Mouse (Mus musculus): ENCODE measurements at regions not wholly inside any gene's neighbourhood (a gene's known extent, or its start where the extent isn't known, plus 50 kb on each side); places are given as distances from the start of the nearest gene placed in this dataset.
A peak's percentile ranks its signal among the peaks of the same experiment; 100 is the strongest.

- H3K4me3 ChIP-seq (replicated peaks): no peak overlapping the region
- no peaks in the 10 kb centered on the region for H3K36me3 ChIP-seq (replicated peaks)
- H3K9me3 ChIP-seq (replicated peaks): no peaks in the 10 kb centered on the region
- H3K4me2 ChIP-seq: no peak overlapping the region
- no peaks in the 10 kb centered on the region for H3K4me1 ChIP-seq (replicated peaks)
- 71% methylated on average over 7 of the region's 7 CpGs for WGBS (ENCODE audit: insufficient replicate concordance)
- no peaks in the 10 kb centered on the region for H3K27me3 ChIP-seq
- H3K9ac ChIP-seq: no peak overlapping the region
- no peak for ATAC-seq (ENCODE audit: insufficient read depth)
- no peak overlapping the region for H3K27ac ChIP-seq (replicated peaks)
Observed at GRCm38 (mm10) chr7:71488016-71488650, 136.8 kb upstream of the Gm10295 start.

DNA sequence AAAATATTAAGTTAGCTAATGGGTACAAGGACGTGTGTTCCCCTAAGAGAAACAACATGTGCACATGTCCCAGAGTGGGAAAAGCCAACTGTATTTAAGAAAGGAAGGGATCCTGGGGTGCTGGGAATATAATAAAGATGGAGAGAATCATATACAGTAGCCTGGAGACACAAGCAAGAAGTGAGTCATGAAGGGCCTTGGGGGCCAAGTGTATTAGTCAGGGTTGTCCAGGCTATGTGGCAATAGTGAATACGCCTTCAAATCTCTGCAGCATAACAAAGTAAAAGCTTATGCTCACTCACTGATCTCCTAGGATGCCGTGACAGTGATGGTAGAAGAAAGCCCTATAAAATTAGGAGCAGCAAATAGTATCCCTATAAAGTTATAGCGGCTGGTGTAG lies 124.1 kb upstream of the Gm10295 start:
- Histone ChIP-seq H3K9me3 (replicated peaks) (no peaks in the 10 kb centered on the region), H3K4me2 (no peak overlapping the region), H3K27me3 (no peaks in the 10 kb centered on the region), H3K9ac (no peak overlapping the region), H3K4me3 (replicated peaks) (no peak overlapping the region), H3K27ac (replicated peaks) (no peak overlapping the region), H3K4me1 (replicated peaks) (peaks cover 6% of the 10 kb centered on the region; the same call in 1 of the 2 replicates), H3K36me3 (replicated peaks) (no peaks in the 10 kb centered on the region)
- WGBS (ENCODE audit: insufficient replicate concordance): 59% methylated on average over 4 of the region's 4 CpGs
- ATAC-seq (ENCODE audit: insufficient read depth): no peak

DNA sequence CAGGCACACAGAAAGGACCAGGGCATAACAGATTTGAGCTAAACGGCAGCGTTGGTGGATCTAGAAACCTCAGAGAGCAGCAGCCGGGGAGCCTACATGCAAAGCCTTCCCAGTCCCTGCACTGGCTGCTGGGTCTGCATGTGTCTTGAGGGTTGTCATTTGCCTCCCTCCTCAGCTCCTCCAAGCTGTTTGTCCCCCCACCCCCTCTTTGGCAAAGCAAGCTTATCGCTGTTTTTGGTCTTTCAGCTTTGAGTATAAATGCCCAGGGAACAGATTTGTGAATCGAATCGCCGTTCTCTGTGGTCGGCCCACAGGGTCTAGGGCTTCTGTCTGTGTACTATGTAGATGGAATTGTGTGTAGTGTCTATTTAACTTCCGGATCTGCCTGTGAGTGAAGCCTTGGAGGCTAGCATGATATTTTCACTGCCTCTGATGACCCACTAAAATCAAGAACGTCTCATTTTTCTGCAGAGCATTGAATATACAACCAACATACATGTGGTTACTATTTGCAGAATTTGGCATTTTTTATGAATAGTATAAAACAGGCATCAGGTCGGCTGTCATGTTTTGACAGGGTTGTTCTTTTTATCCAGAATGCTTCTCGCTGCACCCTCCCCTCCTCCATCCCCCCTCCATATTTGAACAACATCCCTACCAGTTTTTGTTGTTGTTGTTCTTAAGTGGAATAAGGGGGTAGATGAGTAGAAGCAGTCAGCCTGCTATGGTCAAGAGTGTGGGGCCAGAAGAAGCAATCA lies 121.3 kb upstream of the Gm10295 start:
- H3K27ac ChIP-seq (replicated peaks): no peak overlapping the region
- H3K9ac ChIP-seq: no peak overlapping the region
- H3K4me1 ChIP-seq (replicated peaks): peaks cover 6% of the 10 kb centered on the region; the same call in 1 of the 2 replicates
- H3K36me3 ChIP-seq (replicated peaks): no peaks in the 10 kb centered on the region
- H3K4me2 ChIP-seq: no peak overlapping the region
- ATAC-seq (ENCODE audit: insufficient read depth): no peak
- H3K4me3 ChIP-seq (replicated peaks): no peak overlapping the region
- WGBS (ENCODE audit: insufficient replicate concordance): 54% methylated on average over 12 of the region's 12 CpGs
- no peaks in the 10 kb centered on the region for H3K9me3 ChIP-seq (replicated peaks)
- H3K27me3 ChIP-seq: no peaks in the 10 kb centered on the region

DNA sequence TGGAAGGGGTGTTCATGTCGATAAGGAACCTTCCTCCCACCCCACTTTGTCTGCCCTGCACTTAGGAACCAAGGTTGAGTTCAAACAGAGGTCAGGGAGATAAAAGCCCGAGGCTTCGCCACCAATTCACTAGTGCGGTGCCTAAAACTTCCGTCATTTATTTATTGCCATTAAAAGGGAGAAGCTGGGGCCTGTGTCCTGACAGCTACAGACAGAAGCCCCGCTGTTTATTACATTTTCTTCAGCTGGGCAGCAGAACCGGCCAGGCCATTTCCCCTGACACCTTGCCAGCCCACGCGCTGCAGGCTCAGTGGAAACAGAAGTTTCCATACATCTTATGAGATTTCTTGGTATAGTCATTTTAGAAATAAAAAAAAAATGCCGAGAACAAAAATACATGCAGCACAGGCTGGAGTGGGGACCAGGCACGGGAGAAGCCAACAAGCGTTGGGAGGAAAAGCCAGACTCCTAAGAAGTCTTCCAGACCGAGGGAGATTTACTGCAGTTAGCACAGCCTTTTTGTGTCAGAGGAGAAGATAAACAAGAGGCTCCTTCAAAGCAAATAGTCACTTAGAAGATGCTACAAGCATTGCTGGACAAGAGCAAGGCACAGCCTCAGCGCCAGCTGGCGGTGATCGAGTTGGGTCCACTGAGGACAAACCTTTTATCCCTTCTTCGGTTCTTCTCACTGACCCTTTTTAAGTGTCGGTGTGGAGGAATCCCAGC lies 120.5 kb upstream of the Gm10295 start:
- 18% methylated on average over 18 of the region's 18 CpGs for WGBS (ENCODE audit: insufficient replicate concordance)
- no peak overlapping the region for H3K4me3 ChIP-seq (replicated peaks)
- no peak for ATAC-seq (ENCODE audit: insufficient read depth)
- H3K9me3 ChIP-seq (replicated peaks): no peaks in the 10 kb centered on the region
- H3K27me3 ChIP-seq: no peaks in the 10 kb centered on the region
- no peak overlapping the region for H3K27ac ChIP-seq (replicated peaks)
- H3K4me2 ChIP-seq: no peak overlapping the region
- H3K4me1 ChIP-seq (replicated peaks): peaks cover 6% of the 10 kb centered on the region; the same call in 1 of the 2 replicates
- no peaks in the 10 kb centered on the region for H3K36me3 ChIP-seq (replicated peaks)
- no peak overlapping the region for H3K9ac ChIP-seq

- Histone ChIP-seq H3K9me3 (replicated peaks) (no peaks in the 10 kb centered on the region), H3K9ac (no peak overlapping the region), H3K27ac (replicated peaks) (no peak overlapping the region), H3K4me1 (replicated peaks) (peaks cover 6% of the 10 kb centered on the region; the same call in 1 of the 2 replicates), H3K4me2 (no peak overlapping the region), H3K27me3 (no peaks in the 10 kb centered on the region), H3K4me3 (replicated peaks) (no peak overlapping the region), H3K36me3 (replicated peaks) (no peaks in the 10 kb centered on the region)
- no peak for ATAC-seq (ENCODE audit: insufficient read depth)
- 22% methylated on average over 3 of the region's 3 CpGs for WGBS (ENCODE audit: insufficient replicate concordance)
Observed at GRCm38 (mm10) chr7:71471319-71471657, 120.0 kb upstream of the Gm10295 start.

- Histone ChIP-seq H3K9ac (no peak overlapping the region), H3K36me3 (replicated peaks) (no peaks in the 10 kb centered on the region), H3K9me3 (replicated peaks) (no peaks in the 10 kb centered on the region), H3K4me2 (no peak overlapping the region), H3K27ac (replicated peaks) (no peak overlapping the region), H3K27me3 (no peaks in the 10 kb centered on the region), H3K4me3 (replicated peaks) (no peak overlapping the region), H3K4me1 (replicated peaks) (peaks cover 6% of the 10 kb centered on the region; the same call in 1 of the 2 replicates)
- ATAC-seq (ENCODE audit: insufficient read depth): no peak
- WGBS (ENCODE audit: insufficient replicate concordance): 57% methylated on average over 2 of the region's 2 CpGs
Observed at GRCm38 (mm10) chr7:71470418-71470817, 119.1 kb upstream of the Gm10295 start.

DNA sequence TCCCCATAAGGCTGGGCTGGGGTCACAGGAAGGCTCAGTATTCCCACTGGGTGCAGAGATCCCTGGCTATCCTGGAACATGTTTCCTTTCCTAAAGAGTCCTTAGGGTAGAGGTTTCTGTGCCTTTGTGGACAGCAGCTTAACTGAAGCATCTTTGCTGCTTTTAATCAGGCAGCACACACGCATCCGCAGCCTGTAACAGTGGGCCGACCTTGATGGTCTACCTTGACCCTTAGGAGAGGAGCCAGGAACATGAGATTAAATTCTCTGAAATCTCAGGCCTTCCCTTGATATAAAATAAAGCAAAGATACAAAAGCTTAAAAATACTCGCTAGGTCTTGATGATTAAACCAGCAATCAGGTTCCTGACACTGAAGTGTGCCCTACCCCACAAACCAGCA lies 118.7 kb upstream of the Gm10295 start:
- H3K27ac ChIP-seq (replicated peaks): no peak overlapping the region
- ATAC-seq (ENCODE audit: insufficient read depth): no peak
- H3K9me3 ChIP-seq (replicated peaks): no peaks in the 10 kb centered on the region
- no peak overlapping the region for H3K9ac ChIP-seq
- H3K4me3 ChIP-seq (replicated peaks): no peak overlapping the region
- no peaks in the 10 kb centered on the region for H3K27me3 ChIP-seq
- WGBS (ENCODE audit: insufficient replicate concordance): 75% methylated on average over 4 of the region's 4 CpGs
- no peaks in the 10 kb centered on the region for H3K36me3 ChIP-seq (replicated peaks)
- H3K4me2 ChIP-seq: no peak overlapping the region
- peaks cover 6% of the 10 kb centered on the region; the same call in 1 of the 2 replicates for H3K4me1 ChIP-seq (replicated peaks)

DNA sequence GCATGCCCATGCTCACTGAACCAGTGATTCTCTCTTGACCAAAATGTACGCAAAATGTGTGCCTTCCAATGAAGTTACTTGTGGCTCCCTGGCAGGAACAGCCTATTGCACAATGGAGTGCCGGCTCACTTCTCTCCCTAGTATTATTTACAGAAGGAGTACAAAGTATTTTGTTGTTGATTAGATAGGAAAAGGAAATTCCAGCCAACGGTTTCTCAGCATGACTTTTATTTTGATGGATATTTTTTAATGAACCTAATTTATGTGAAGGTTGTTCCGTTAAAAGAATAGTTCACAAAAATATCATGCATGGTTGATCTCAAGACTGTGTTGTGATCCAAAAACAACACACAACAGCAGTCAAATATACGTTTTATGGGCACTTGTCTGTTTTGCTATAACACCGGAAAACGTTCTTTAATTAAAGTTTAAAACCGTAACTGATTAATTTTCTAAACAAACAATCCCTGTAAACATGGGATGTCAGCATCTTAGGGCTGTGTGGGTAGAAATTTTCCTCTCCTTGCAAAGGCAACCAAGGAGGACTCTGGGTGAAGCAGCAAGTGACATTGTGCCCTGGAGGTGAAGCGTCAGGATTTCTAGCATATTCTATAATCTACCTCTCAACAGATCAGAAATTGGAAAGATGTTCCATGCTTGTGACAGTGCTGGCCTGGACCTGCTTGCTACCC lies 116.3 kb upstream of the Gm10295 start:
- Histone ChIP-seq H3K4me3 (replicated peaks) (no peak overlapping the region), H3K4me1 (replicated peaks) (peaks cover 6% of the 10 kb centered on the region; the same call in 1 of the 2 replicates), H3K36me3 (replicated peaks) (no peaks in the 10 kb centered on the region), H3K9me3 (replicated peaks) (no peaks in the 10 kb centered on the region), H3K9ac (no peak overlapping the region), H3K27me3 (no peaks in the 10 kb centered on the region), H3K4me2 (no peak overlapping the region), H3K27ac (replicated peaks) (no peak overlapping the region)
- WGBS (ENCODE audit: insufficient replicate concordance): 49% methylated on average over 9 of the region's 9 CpGs
- ATAC-seq (ENCODE audit: insufficient read depth): no peak

- no peak overlapping the region for H3K9ac ChIP-seq
- no peaks in the 10 kb centered on the region for H3K9me3 ChIP-seq (replicated peaks)
- no peaks in the 10 kb centered on the region for H3K27me3 ChIP-seq
- no peaks in the 10 kb centered on the region for H3K36me3 ChIP-seq (replicated peaks)
- no peaks in the 10 kb centered on the region for H3K4me1 ChIP-seq (replicated peaks)
- H3K4me3 ChIP-seq (replicated peaks): no peak overlapping the region
- H3K4me2 ChIP-seq: no peak overlapping the region
- ATAC-seq (ENCODE audit: insufficient read depth): no peak
- no peak overlapping the region for H3K27ac ChIP-seq (replicated peaks)
Observed at GRCm38 (mm10) chr7:71464127-71464526, 112.8 kb upstream of the Gm10295 start.

DNA sequence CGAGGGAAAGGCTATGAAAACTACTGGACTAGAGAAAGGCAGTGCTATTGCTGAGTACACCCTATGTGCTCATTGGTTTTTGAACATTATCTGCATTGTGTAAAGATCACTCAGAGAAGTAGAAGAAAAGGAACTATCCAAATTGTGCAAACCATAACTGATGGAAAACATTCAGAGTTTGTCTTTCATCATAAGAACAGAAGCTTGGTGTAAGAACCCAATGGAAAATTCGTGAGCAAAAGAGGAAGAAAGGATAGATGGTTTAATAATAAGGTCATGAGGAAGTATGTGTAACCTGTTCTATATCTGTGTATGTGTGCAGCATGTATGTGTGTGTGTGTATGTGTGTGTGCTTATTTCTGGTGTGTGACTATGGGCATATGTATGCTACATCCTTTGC lies 112.3 kb upstream of the Gm10295 start:
- Histone ChIP-seq H3K4me3 (replicated peaks) (no peak overlapping the region), H3K9ac (no peak overlapping the region), H3K36me3 (replicated peaks) (no peaks in the 10 kb centered on the region), H3K4me1 (replicated peaks) (no peaks in the 10 kb centered on the region), H3K9me3 (replicated peaks) (no peaks in the 10 kb centered on the region), H3K27me3 (no peaks in the 10 kb centered on the region), H3K27ac (replicated peaks) (no peak overlapping the region), H3K4me2 (no peak overlapping the region)
- peak; percentile 37; the same call in 1 of the 2 replicates for ATAC-seq (ENCODE audit: insufficient read depth)
- WGBS (ENCODE audit: insufficient replicate concordance): 36% methylated on average over 2 of the region's 2 CpGs

- ATAC-seq (ENCODE audit: insufficient read depth): no peak
- H3K9ac ChIP-seq: no peak overlapping the region
- H3K27me3 ChIP-seq: no peaks in the 10 kb centered on the region
- no peak overlapping the region for H3K4me3 ChIP-seq (replicated peaks)
- no peaks in the 10 kb centered on the region for H3K4me1 ChIP-seq (replicated peaks)
- no peaks in the 10 kb centered on the region for H3K9me3 ChIP-seq (replicated peaks)
- H3K36me3 ChIP-seq (replicated peaks): no peaks in the 10 kb centered on the region
- no peak overlapping the region for H3K27ac ChIP-seq (replicated peaks)
- no peak overlapping the region for H3K4me2 ChIP-seq
Observed at GRCm38 (mm10) chr7:71459805-71460204, 108.5 kb upstream of the Gm10295 start.
